Mouse (Mus musculus) NIH3T3 (cell line): ENCODE data around the gene Zfp1.

Experiments
- DNase-seq: peaks from one replicate; pipeline ENCODE4 v3.0.0-alpha.2; 2012; ENCODE audit warnings: low read depth

Zfp1 gene

GRCm38 (mm10) chr8:111713817-111714216, 70.6 kb downstream of the Zfp1 start:
- DNase-seq, result no peak

- DNase-seq, result no peak
Observed at GRCm38 (mm10) chr8:111714295-111714694, 71.1 kb downstream of the Zfp1 start.

GRCm38 (mm10) chr8:111715514-111715913, 72.3 kb downstream of the Zfp1 start:
- no peak for DNase-seq

DNA sequence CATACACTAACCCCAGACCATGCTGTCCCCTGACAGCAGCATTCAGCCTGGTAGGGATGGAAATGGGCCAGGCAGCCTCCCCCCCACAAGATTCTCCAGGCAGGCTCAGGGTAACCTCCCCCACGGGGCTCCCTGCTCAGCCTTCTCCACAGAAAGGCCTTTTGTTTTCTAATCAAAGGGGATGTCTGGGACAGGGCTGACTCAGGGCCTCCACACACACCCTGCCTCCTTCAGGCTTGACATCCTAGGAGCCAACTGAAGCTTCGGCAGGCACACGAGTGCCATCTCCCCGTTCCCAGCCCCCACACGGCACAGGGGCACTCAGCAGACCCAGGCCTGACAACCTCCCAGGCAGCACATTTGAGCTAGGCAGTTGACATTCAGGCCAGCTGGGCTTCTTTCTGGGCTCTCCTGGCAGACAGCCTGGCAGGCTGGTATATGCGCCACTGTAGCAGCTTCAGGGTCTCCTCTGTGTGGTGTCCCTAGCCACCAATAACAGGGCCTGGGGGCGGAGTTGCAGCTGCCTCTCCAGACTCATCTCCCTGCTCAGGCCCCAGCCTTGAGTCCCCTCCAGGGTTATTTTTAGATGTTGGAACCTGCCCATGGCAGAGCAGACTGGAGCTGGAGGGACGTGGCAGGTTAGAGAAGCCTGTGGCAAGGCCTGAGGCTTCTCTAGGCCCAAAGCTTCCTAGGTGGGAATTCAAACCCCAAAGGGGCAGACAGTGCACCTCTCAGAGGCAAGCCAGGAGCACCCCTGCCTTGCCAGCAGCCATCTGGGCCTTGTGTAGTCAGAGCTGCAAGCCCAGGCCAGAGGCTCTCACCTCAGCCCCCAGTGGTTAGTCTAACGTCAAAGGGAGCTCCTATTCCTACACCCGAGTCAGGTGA, 73.6 kb downstream of the Zfp1 start:
- peak; percentile 90 for DNase-seq

GRCm38 (mm10) chr8:111717488-111717792, 74.2 kb downstream of the Zfp1 start:
- no peak for DNase-seq

DNA sequence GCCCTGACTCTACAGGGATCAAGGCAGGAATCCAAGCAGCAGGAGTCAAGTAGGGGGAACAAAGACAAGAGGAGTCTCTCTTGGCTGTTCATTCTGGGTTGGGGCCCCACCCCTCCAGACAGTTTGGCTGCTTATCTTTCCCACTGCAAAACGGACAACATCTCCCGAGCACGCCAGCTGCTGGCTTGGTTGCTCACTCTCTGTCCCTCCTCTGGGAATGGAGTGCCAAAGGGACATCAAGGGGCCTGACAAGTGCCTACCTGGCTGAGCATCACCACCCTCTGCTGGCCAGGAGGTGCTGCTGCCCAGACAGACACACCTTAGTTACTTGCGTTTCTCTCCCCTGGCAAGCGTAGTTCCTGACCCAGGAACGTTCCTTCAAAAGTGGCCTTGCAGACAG, 74.7 kb downstream of the Zfp1 start:
- peak; percentile 60 for DNase-seq

- DNase-seq, result no peak
Observed at GRCm38 (mm10) chr8:111718937-111719336, 75.7 kb downstream of the Zfp1 start.

- DNase-seq, result peak; percentile 53
Observed at GRCm38 (mm10) chr8:111720115-111720544, 76.9 kb downstream of the Zfp1 start.
